Mouse (Mus musculus) telencephalon, adult 2 months (tissue): ENCODE results near the gene Lrp8.

Experiments
- DNase-seq: peaks from one replicate; pipeline ENCODE4 v3.0.0-alpha.2; 2011; ENCODE audit warnings: low read depth, low spot score

Gene Lrp8

DNA sequence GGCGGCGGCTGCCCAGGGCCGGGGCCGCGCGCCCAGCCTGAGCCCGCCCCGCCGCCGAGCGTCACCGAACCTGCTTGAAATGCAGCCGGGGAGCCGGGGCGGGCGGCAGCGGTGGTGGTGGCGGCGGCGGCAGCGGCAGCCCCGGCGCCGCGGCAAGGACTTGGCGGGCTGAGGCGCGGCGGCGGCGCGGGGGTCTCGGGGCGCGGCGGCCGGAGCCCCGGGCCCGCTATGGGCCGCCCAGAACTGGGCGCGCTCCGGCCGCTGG lies at the start of gene Lrp8:
Gene Lrp8 (plus strand): TSS at position 77 of the 265 bp plus-strand sequence.
- no peak for DNase-seq

DNA sequence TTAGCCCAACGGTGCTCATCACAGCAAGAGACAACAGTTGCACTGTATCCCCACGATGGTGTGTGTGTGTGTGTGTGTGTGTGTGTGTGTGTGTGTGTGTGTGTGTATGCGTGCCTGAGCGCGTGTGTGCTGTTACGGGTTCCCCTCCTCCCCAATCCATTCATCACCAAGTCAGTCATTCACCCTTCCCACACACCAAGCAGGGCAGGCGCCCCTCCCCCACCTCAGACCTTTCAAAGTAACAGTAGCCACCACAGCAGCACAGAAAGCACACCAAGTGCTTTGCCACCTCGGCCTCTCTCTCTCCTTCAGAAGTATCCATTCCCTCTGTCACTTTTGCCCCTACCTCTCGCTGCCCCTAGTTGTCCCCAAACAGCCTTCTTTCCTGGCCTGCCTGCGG lies 45.8 kb upstream of the Lrp8 start:
- no peak for DNase-seq

DNA sequence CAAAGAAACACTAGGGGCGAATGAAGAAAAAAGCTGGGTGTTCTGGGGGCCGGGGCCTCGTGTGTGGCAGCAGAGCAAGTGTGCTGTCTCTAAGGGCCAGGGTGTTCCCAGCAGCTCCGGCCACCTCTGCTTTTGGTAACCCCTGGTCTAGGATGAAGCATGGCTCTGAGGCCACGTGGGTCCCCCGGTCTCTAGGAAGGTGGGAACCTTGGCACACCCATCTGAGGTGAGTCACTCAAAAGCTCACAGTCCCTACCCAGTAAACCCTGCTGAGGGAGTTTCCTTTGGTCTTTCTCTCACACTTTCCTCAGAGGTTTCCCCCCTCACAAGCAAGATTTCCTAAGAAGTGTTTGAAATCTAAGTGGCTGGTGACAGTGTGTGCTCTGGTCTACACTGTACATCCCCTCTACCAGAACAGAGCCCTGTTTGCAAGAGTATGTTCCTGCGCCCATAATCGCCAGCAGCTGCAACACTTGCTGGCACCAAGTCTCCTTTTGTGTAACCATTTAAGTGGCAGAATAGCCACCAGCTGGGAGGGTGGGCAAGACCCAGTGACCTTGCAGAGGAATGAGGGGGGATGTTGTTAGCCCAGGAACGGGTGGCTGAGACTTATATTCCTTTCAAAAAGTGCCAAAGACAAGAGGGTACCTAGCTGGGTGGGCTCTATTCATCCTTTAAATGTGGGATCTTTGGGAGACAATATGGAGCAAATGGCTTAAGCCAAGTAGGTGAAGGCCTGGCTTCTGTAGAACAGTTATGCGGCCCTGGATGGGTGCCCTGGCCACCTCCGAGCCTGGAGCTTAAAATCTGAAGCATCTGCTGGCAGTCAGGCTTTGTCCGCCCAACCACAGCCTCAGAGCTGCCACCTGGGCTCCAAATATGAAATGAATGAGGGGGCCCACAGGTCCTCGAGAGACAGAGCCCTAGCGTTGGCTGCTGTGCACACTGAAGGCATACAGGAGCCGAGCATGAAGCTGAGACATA lies 44.3 kb upstream of the Lrp8 start:
- no peak for DNase-seq

DNA sequence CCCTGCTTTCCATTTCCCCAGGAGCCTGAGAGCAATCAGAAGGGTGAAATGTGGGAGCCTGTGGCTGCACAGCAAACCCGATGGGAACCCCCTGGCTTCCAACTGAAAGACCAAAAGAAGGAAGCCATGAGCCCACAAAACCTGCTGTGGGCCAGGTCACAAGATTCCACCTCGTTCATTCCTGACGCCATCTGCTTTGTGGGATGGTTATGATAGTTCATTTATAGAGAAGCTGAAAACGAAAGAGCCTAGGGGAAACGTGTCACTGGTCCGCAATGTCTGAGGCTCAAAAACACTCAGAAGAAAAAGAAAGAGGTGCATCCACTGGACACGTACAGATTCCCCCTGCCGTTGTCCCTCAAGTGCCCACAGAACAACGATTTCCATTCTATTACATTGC lies 43.1 kb upstream of the Lrp8 start:
- no peak for DNase-seq

DNA sequence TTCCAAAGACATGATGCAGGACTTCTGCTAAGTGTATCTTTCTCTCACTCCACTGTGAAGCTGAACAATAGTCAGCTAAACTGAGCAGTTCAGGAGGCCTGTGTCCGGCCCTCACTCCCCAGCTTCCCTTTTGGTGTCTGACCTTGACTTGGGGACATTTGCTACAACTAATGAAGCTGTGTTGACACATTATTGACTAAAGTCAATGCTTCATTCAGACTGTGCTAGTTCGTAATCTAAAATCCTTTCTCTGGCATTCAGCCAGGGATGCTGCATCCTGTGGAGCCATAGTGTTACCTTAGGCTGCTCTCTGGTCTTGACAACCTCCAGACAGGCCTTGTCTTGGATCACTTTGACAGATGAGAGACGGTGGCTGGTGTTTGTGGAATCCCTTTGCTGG lies 39.1 kb upstream of the Lrp8 start:
- DNase-seq = no peak

DNA sequence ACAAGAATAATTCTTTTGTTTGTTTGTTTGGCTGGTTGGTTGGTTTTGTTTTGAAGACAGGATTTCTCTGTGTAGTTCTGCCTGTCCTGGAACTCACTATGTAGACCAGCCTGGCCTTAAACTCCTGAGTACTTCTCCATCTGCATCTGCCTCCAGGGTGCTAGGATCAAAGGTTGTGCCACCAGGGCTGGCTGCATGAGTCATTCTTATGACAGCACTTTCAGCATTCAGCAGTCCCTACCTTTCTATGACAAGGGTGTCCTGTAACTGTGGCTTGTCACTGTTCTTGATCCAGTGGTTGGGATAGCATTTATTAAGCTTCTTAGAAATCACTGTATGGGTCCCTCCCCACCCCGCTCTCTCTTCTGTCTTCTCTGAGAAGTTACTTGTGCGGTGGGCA lies 38.5 kb upstream of the Lrp8 start:
- DNase-seq = no peak

DNA sequence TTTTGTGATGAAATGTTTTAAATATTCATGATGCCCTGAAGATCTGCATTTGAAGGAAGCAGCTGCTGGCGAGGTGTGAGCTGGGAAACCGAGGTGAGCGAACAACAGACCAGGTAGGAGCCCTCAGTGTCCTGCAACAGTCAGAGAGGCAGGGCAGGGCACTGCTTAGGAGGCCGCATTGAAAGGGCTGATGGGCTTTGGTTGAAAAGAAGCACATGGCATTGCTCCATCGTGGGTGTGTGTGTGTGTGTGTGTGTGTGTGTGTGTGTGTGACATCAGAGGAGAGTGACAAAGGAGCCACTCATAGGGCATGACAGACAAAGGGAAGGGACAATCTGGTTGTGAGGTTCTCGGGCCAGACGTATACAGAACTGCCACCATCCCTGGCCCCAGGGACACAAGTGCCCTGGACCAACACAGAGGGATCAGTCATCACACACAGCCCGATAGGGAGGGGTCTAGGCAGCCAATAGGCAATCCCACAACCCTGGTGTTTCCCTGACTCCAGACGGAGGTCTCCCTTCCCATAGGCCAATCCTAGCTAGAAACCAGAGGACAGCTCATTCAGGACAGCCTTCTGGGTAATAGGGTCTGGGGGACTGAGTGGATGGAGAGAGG lies 36.8 kb upstream of the Lrp8 start:
- DNase-seq = no peak

DNA sequence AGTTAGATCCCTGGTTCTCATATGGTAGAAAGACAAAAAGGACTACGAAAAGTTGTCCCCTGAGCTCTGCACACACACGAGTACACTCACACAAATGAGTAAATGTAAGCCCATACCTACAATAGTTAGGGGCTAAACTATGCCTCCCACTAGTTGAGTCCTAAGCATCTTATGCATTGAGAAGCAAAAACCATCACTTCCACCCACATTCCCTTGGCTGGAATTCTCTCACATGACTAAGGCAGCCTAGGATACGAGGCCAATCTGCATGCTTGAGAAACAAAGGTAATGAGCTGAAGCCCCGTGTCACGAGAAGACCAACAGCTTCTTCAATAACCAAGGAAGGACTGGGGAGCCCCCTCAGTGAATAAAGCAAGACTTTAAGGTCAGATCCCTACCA lies 35.9 kb upstream of the Lrp8 start:
- DNase-seq = peak; percentile 36

DNA sequence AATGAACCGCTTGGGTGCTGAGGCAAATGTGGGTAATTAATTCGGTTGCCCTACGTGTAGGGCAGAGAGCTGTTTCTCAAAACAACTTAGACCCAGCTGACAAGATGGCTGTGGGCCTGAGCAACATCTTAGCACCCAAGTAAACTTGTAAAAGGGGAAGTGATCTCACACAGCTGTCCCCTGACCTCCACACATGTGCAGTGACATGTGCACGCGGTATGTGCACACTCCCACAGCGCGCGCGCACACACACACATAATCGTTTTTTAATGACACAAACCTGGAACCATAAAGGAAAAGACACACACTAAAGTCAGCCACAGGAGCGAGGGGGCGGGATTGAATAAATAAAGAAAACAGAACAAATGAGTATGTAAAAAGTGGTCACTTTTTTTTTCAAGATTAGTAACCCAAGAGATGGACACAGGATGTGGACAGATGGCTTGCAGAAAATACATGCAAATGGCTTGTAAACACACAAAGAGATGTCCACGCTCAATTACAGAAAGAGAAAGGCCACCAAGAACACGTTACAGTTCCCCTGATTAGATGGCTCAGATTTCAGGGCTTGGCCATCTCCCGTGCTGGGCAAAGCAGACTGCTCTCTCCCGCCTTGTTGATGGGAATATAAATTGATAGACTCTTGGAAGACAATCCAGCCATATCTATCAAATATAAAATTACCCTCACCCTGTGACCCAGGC lies 29.8 kb upstream of the Lrp8 start:
- DNase-seq = no peak

DNA sequence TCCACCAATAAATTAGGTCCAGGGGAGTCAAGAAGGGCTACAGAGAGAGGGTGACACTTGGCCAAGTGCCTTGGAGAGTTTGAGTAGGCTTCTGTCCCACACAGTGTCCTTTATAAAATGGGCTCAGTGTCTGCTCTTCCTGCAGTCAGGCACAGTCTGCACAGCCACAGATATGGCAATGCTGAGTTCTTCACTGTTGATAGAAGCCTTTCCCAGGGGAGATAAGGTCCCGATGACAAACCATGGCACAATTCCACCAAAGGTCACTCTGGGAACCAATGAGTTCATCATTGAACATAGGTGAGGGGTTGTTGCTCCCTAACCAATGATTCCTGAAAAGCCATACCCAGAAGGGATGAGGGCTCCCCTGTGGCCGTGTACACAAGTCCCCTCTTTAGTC lies 27.2 kb upstream of the Lrp8 start:
- DNase-seq = no peak

DNA sequence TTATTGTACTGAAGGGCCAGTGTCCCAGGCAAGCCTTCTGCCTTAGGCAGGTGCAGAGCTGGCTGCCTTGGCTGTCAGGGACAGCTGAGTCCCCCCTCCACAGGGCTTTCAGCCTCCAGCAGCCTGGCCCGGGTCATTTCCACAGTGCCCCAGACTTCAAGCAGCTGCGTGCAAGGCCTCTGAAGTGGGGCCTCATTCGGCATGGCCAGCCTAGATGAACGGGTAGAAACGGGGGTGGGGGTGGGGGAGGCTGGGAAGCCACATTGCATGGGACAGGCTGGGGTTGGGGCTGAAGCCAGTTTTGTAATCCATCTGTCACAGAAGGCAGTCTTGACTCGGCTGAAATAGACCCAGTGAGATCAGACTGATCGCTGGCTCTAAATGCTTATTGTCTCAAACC lies 26.4 kb upstream of the Lrp8 start:
- DNase-seq = no peak

DNA sequence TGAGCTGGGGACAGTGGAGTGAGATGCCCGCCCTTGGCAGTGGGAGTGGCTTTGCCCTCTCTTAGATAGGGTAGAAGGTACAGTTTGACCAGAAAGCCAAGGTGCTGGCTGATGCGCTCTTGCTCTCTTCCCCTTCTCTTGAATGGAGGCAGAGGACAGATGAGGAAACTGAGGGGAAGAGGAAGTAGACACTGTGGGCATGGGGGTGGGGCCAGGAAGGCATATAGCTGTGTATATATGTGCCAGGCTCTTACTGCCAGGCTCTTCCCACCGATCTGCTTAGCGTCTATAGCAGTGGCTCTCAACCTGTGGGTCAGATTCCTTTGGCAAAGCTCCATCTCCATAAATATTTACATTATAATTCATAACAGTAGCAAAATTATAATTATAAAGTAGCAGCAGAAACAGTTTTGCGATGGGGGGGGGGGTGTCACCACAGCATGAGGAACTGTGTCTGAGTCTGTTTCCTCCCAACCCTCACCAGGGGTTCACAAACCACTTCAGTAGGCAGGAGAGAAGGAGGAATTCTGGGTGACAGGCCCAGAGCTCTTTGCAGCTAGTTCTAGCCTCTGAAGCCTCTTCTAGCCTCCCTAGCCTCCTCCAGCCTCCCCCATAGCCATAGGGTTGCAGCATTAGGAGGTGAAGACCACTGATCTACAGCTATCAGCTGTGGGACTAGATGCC lies 24.9 kb upstream of the Lrp8 start:
- no peak for DNase-seq

DNA sequence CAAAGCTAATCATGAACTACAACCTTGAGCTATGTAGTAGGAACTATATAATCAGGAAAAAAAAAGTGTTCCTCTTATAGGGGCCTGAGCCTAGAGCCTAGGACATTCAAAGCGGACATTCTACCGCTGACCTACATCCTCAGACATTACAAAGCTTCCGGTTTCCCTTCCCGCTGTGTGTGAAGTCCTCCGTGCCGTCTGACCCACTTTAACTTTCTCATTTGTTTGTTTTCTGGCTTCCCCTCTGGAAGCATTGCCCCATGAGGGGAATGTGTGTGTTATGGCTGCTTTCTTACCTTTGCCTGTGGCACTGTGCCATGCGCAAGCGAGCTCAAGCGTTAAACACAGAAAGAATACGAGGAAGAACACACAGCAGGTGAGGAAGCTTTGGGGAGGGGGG lies 18.5 kb upstream of the Lrp8 start:
- no peak for DNase-seq

DNA sequence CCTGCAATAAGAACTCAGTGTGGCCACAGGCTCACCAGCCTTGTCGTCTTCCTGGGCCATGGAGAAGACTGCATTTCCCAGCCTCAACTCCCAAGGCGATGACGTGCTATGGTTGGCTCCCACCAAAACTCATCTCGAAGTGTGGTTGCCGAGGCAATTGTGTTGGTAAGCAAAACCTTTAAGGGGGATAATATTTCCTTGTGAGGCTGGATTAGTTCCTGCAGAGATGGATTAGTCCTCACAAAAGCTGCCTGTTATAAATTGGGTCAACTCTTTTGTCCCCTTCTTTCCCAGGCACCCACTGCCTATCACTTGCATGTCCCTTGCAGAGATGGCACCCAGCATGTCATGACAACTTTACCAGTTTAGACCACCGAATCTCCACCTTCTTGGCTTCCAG lies 13.2 kb upstream of the Lrp8 start:
- DNase-seq = no peak

DNA sequence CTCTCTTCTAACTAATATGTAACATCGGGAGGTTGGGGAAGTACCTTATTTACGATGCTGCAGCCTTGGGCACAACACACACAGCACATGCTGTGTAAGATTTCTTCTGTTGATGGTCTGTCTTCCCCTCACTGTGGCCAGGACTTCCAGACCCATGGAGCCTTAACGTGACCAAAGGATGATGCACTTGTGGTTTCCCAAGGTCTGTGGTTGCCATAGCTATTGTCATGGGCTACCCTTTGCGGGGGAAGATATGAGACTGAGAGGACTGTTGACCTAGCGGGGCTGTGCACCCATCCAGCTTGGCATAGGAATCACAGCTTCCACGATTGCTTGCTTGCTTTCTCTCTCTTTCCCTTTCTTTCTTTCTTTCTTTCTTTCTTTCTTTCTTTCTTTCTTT lies 1.3 kb upstream of the Lrp8 start:
- no peak for DNase-seq

DNA sequence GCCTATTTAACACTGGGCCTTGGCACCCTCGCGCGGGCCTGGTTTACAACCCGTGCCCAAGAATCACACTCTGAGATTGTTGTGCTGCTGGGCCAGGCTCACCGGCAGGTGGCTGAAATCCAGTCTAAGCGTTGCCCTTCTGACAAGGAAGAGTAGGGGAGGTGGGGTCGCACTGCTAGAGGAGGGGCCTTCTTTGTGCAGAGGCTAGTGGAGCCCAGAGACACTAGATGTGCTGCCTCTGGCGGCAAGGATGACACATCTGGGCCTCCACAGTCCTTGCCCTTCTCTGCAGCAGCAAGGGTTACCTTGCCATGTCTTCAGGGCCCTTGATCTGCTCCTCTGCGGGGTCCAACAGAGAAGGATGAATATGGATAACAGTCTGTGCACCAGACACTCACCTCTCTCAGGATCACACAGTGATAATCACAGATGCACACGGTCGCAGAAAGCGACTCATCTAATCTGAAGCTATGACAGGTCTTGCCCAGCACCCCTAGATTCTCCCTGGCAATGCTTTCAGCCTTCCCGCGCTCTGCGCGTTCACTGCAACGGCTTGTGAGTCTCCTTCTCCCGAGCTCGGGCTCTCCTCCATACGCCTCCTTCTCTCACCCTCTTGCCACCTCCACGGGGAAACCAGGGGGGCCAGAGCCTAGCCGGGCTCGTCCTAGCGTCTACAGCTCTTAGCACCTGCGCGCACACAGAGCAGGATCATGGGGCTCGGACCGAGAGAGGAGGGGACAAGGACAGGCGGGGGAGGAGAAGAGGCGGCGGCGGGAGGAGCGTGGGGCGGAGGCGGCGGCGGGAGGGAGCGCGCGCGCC lies 486 bp upstream of the Lrp8 start:
- DNase-seq = peak; percentile 60

DNA sequence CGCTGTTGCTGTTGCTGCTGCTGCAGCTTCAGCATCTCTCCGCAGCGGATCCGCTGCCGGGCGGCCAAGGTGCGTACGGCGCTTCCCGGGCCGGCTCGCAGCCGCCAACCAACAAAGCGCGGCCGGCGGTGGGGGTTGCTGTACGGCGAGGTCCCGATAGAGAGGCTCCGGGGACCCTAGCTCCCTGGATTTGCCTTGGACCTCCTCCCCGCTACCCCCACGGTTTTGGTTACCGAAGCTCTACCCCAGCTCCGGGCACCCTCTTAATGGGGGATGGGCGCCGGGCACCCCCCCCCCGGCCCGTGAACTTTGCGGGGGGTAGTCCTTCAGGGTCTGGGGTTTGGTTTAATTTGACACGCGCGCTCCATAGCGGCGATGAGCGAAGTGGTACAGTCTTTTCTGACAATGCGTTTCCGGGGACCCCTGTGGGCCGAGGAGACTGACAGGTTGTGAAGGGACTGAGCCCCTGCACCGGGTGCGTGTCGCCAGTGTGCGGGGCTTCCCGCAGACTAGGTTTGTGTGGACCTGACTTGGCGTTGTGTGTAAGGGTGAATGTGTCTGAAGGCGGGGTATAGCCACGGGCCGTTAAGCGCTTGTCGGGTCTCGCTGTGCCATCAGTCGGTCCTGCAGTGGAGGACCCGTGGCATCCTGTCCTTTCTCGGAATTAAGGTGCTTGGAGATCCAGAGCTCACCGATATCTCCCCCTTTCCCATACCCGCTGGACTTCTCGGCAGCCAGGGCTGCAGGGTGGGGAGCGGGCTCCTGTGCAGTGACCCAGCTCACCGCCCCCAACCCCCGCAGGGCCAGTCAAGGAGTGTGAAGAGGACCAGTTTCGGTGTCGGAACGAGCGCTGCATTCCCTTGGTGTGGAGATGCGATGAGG lies 630 bp downstream of the Lrp8 start:
- DNase-seq = no peak

DNA sequence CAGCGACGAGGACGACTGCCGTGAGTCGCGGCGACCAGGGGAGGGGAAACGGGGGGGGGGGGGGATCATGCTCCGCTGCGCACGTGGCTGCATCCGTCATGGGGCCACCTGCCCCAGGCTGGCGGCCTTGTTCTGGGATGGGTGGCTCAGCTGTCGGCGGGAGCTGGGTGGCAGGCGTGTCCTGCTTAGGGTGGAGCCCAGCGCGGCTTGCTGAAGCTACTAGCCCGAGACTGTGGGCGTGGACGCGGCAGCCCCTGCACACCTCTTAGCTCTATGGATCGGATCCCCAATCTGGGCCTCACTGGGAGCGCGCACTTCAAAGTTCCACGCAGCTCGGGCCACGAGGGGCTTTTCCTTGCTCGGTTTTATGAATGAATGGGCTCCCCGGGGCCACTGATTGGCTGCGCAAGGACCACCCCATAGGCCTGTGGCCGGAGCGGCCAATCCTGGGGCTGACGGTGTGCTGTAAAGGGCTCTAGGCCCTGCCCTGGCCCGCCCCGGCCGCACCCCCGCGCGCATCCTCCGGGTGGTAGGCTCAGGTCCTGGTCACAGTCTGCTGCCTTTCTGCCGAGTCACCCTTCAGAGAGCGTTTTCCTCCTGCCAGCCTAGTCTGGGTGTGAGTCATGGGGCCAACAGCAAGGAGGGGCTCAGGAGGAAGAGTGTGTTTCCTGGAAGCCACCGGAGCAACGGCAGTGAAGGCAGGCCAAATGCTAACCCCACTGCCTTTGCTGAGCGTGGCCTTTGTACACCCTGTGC lies 1.5 kb downstream of the Lrp8 start:
- peak; percentile 36 for DNase-seq

DNA sequence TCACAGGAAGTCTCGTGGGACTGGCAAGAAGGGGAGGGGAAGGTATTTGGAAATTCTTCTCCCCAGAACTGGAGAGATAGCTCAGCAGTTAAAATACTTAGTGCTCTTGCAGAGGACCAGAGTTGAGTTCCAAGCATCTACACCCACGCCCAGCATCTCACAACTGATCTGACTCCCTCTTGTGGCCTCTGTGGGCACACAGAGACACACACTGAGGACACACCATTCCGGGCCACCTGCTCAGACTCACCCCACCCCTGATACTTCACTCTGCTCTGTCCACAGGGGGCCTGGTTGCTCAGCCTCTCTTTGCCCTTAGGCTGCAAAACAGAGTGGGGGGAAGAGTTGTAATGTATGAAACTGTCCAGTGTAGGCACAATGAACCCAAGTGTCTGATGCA lies 3.4 kb downstream of the Lrp8 start:
- DNase-seq = no peak

DNA sequence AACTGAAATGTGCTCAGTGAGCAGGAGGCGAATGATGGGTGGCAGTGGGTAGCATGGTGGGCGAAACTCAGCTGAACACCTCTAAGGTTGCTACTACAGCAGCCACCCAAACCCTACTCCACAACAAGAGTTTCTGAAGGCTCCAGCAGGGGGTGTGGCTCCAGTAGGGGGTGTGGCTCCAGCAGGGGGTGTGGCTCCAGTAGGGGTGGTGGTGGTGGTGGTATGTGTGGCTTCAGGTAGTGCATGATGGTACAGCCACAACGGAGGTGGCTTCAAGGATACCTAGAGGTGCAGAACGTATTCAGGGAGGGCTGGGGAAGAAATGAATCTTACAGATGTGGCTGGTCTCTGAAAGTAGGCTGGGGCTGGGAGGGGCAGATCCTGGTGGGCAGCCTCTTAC lies 5.7 kb downstream of the Lrp8 start:
- DNase-seq = no peak
